Mouse (Mus musculus): ENCODE measurements around the gene Chd3. TPM values are rescaled to one million over a fixed set of nuclear protein-coding genes. Genes with fewer than 3 reads are reported as not detected.
"Not testable (repeated sequence)": the region's sequence is repeated elsewhere in the genome, so short reads cannot be mapped to it uniquely, and the experiment has no call there.

Chd3 gene
- polyA plus RNA-seq, 1 experiment from 2014 or later, result 5.7 TPM

DNA sequence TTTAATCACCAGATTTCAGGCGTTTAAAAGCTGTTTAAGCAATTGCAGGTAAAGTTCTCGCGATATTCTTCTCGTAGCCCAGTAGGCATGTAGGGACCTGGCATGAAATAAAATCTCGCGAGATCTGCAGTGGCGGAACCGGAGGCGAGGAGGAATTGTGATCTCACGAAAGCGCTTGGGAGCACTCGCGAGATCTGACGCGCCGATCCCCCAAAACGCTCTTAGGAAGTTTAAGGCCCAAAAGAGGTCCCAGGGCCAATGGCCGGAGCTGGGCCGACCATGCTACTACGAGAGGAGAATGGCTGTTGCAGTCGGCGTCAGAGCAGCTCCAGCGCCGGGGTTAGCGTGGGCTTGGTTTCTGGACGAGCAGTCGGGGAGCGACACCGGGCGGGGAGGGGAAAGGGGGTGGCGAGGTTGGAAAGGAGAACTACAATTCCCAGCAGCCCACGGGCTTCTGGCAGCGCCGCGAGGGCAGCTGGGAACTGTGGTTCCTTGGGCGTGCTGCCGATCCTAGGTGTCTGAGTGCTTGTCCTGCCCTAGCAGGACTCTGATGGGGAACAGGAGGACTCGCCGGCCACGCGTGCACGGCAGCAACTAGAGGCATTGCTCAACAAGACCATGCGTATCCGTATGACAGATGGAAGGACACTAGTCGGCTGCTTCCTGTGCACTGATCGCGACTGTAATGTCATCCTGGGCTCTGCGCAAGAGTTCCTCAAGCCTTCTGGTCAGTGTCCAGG is 26.6 kb upstream of the Chd3 start:
- peak overlapping the region; percentile 96 for H3K9ac ChIP-seq (ENCODE audit: low read depth, low read length)
- H3K4me2 ChIP-seq (ENCODE audit: low read depth, low read length), result peak overlapping the region; percentile 90
- ATAC-seq (ENCODE audit: low read depth), result peak; percentile 90
- WGBS (ENCODE audit: insufficient replicate concordance), result 0% methylated on average over 43 of the region's 48 CpGs
- H3K4me3 ChIP-seq (ENCODE audit: low read depth, low read length), result peak overlapping the region; percentile 83
- peaks cover 5% of the 10 kb centered on the region for H3K36me3 ChIP-seq (ENCODE audit: control insufficient read depth, insufficient read depth)
- peaks cover 30% of the 10 kb centered on the region for H3K4me1 ChIP-seq (ENCODE audit: control insufficient read depth, low read depth, low read length)
- peak overlapping the region; percentile 97 for H3K27ac ChIP-seq (ENCODE audit: low read length)
- no peaks in the 10 kb centered on the region for H3K9me3 ChIP-seq (replicated peaks; ENCODE audit: control insufficient read depth, low read length)
- H3K27me3 ChIP-seq (ENCODE audit: control insufficient read depth, insufficient read depth, low read depth, low read length), result no peaks in the 10 kb centered on the region

- H3K9ac ChIP-seq (ENCODE audit: low read depth, low read length), result peak within 1 kb of the TSS; percentile 96
These were observed 26.0 kb upstream of the Chd3 start, which contains the start of the genes Naa38 and Cyb5d1 for GRCm38 (mm10) chr11:69395235-69395633. Gene Naa38 (plus strand): TSS chr11:69395487. Gene Cyb5d1 (minus strand): TSS chr11:69395631.

GRCm38 (mm10) chr11:69394591-69395167 is 25.5 kb upstream of the Chd3 start:
- peak overlapping the region; percentile 90 for H3K4me2 ChIP-seq (ENCODE audit: low read depth, low read length)
- not testable (repeated sequence) for ATAC-seq (ENCODE audit: low read depth)
- 1% methylated on average over 31 of the region's 31 CpGs for WGBS (ENCODE audit: insufficient replicate concordance)

More at GRCm38 (mm10) chr11:69395235-69395633, 26.0 kb upstream of the Chd3 start, which contains the start of the genes Naa38 and Cyb5d1:
- H3K4me2 ChIP-seq (ENCODE audit: low read depth, low read length), result peak within 1 kb of the TSS; percentile 90
- not testable (repeated sequence) for H3K36me3 ChIP-seq (ENCODE audit: control insufficient read depth, insufficient read depth); H3K9me3 ChIP-seq (replicated peaks; ENCODE audit: control insufficient read depth, low read length); H3K27me3 ChIP-seq (ENCODE audit: control insufficient read depth, insufficient read depth, low read depth, low read length)
- 0% methylated on average over 20 of the region's 24 CpGs for WGBS (ENCODE audit: insufficient replicate concordance)
- H3K4me3 ChIP-seq (ENCODE audit: low read depth, low read length), result peak within 1 kb of the TSS; percentile 83
- H3K27ac ChIP-seq (ENCODE audit: low read length), result peak within 1 kb of the TSS; percentile 97
- peaks cover 31% of the 10 kb centered on the region for H3K4me1 ChIP-seq (ENCODE audit: control insufficient read depth, low read depth, low read length)
- peak; percentile 79 for ATAC-seq (ENCODE audit: low read depth)

DNA sequence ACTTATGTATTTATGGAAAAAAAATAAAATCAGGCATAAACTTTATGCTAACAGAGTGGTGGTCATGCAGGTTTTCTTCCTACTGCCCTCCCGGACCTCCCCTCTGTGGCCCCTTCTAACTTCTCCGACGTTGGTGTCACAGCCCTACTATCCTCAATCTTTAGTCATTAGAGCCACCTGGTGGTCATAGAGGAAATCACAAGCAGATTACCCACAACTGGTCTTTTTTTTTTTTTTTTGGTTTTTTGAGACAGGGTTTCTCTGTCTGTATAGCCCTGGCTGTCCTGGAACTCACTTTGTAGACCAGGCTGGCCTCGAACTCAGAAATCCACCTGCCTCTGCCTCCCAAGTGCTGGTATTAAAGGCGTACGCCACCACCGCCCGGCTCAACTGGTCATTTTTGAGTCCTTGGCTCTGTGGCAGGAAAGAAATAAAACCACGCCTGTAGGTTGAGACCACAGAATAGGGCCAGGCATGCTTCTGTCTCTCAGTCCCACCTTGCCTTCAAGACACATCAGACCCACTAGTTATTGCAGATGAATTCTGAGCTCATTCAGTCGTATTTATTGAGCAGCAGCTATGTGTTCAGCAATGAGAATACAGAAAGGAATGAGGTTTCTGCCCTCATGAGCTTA is 21.3 kb upstream of the Chd3 start:
- 33% methylated on average over 10 of the region's 10 CpGs for WGBS (ENCODE audit: insufficient replicate concordance)
- no peak overlapping the region for H3K9ac ChIP-seq (ENCODE audit: low read depth, low read length)
- peaks cover 9% of the 10 kb centered on the region for H3K4me1 ChIP-seq (ENCODE audit: control insufficient read depth, low read depth, low read length)
- ATAC-seq (ENCODE audit: low read depth), result no peak
- no peak overlapping the region for H3K4me2 ChIP-seq (ENCODE audit: low read depth, low read length)
- no peak overlapping the region for H3K4me3 ChIP-seq (ENCODE audit: low read depth, low read length)
- no peak overlapping the region for H3K27ac ChIP-seq (ENCODE audit: low read length)
- H3K27me3 ChIP-seq (ENCODE audit: control insufficient read depth, insufficient read depth, low read depth, low read length), result no peaks in the 10 kb centered on the region
- H3K36me3 ChIP-seq (ENCODE audit: control insufficient read depth, insufficient read depth), result no peaks in the 10 kb centered on the region
- H3K9me3 ChIP-seq (replicated peaks; ENCODE audit: control insufficient read depth, low read length), result no peaks in the 10 kb centered on the region

More at GRCm38 (mm10) chr11:69394591-69395167, 25.5 kb upstream of the Chd3 start:
- H3K27me3 ChIP-seq (ENCODE audit: control insufficient read depth, insufficient read depth, low read depth, low read length); H3K36me3 ChIP-seq (ENCODE audit: control insufficient read depth, insufficient read depth); H3K9me3 ChIP-seq (replicated peaks; ENCODE audit: control insufficient read depth, low read length): not testable (repeated sequence)
- Histone ChIP-seq H3K4me1 (ENCODE audit: control insufficient read depth, low read depth, low read length) (peaks cover 34% of the 10 kb centered on the region), H3K9ac (ENCODE audit: low read depth, low read length) (peak overlapping the region; percentile 96), H3K4me3 (ENCODE audit: low read depth, low read length) (peak overlapping the region; percentile 83), H3K27ac (ENCODE audit: low read length) (peak overlapping the region; percentile 97)

GRCm38 (mm10) chr11:69389531-69390399 is 20.6 kb upstream of the Chd3 start:
- Histone ChIP-seq H3K36me3 (ENCODE audit: control insufficient read depth, insufficient read depth) (no peaks in the 10 kb centered on the region), H3K9me3 (replicated peaks; ENCODE audit: control insufficient read depth, low read length) (no peaks in the 10 kb centered on the region), H3K4me3 (ENCODE audit: low read depth, low read length) (no peak overlapping the region), H3K27ac (ENCODE audit: low read length) (no peak overlapping the region), H3K27me3 (ENCODE audit: control insufficient read depth, insufficient read depth, low read depth, low read length) (no peaks in the 10 kb centered on the region), H3K4me2 (ENCODE audit: low read depth, low read length) (no peak overlapping the region), H3K4me1 (ENCODE audit: control insufficient read depth, low read depth, low read length) (peaks cover 9% of the 10 kb centered on the region), H3K9ac (ENCODE audit: low read depth, low read length) (no peak overlapping the region)
- 60% methylated on average over 14 of the region's 14 CpGs for WGBS (ENCODE audit: insufficient replicate concordance)
- ATAC-seq (ENCODE audit: low read depth), result no peak

- H3K27me3 ChIP-seq (ENCODE audit: control insufficient read depth, insufficient read depth, low read depth, low read length), result no peaks in the 10 kb centered on the region
- 85% methylated on average over 4 of the region's 4 CpGs for WGBS (ENCODE audit: insufficient replicate concordance)
- no peak overlapping the region for H3K4me2 ChIP-seq (ENCODE audit: low read depth, low read length)
- H3K4me3 ChIP-seq (ENCODE audit: low read depth, low read length), result no peak overlapping the region
- H3K36me3 ChIP-seq (ENCODE audit: control insufficient read depth, insufficient read depth), result no peaks in the 10 kb centered on the region
- H3K9ac ChIP-seq (ENCODE audit: low read depth, low read length), result no peak overlapping the region
- peaks cover 4% of the 10 kb centered on the region for H3K4me1 ChIP-seq (ENCODE audit: control insufficient read depth, low read depth, low read length)
- no peaks in the 10 kb centered on the region for H3K9me3 ChIP-seq (replicated peaks; ENCODE audit: control insufficient read depth, low read length)
- no peak overlapping the region for H3K27ac ChIP-seq (ENCODE audit: low read length)
- no peak for ATAC-seq (ENCODE audit: low read depth)
These were observed 19.5 kb upstream of the Chd3 start for GRCm38 (mm10) chr11:69388680-69389079.

DNA sequence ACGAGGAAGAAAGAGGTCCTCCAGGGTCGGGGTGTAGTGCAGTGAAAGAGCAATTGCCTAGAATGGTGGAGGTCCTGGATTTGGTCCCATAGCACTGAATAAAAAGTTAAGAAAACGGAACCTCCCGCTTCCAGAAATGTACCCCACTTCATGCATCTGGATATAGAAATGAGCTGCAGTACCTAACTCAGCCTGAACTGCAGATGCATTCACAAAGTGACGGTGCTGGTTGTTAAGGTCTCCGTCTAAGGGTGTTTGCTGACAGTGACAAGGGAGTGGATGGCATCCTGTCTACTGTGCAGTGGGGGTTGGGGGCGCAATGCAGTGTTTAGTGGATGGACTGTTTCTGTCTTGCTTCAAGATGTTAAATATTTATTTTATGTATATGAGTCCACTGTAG is 17.6 kb upstream of the Chd3 start:
- Histone ChIP-seq H3K4me3 (ENCODE audit: low read depth, low read length) (no peak overlapping the region), H3K36me3 (ENCODE audit: control insufficient read depth, insufficient read depth) (no peaks in the 10 kb centered on the region), H3K9ac (ENCODE audit: low read depth, low read length) (no peak overlapping the region), H3K9me3 (replicated peaks; ENCODE audit: control insufficient read depth, low read length) (no peaks in the 10 kb centered on the region), H3K27ac (ENCODE audit: low read length) (no peak overlapping the region), H3K4me1 (ENCODE audit: control insufficient read depth, low read depth, low read length) (peaks cover 4% of the 10 kb centered on the region), H3K27me3 (ENCODE audit: control insufficient read depth, insufficient read depth, low read depth, low read length) (no peaks in the 10 kb centered on the region), H3K4me2 (ENCODE audit: low read depth, low read length) (no peak overlapping the region)
- ATAC-seq (ENCODE audit: low read depth), result no peak
- WGBS (ENCODE audit: insufficient replicate concordance), result 61% methylated on average over 7 of the region's 7 CpGs

DNA sequence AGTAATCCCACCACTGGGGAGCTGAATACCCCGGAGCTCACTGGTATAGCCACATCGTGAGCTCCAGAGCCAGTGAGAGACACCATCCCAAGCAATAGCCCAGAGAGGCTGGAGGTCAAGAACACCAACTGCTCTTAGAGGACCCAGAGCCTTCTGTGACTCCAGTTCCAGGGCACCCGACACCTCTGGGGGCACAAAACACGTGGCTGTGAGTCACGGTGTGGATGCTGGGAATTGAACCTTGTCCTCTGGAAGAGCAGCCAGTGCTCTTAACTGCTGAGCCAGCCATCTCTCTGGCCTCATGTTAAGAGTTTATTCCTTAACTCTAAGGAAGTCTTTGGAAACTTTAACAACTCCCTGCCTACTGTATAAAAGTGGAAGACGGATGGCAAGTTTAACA is 15.8 kb upstream of the Chd3 start:
- Histone ChIP-seq H3K4me1 (ENCODE audit: control insufficient read depth, low read depth, low read length) (peaks cover under 1% of the 10 kb centered on the region; the same call in 1 of the 2 replicates), H3K36me3 (ENCODE audit: control insufficient read depth, insufficient read depth) (no peaks in the 10 kb centered on the region), H3K27ac (ENCODE audit: low read length) (no peak overlapping the region), H3K9me3 (replicated peaks; ENCODE audit: control insufficient read depth, low read length) (no peaks in the 10 kb centered on the region), H3K4me2 (ENCODE audit: low read depth, low read length) (no peak overlapping the region), H3K27me3 (ENCODE audit: control insufficient read depth, insufficient read depth, low read depth, low read length) (no peaks in the 10 kb centered on the region), H3K4me3 (ENCODE audit: low read depth, low read length) (no peak overlapping the region), H3K9ac (ENCODE audit: low read depth, low read length) (no peak overlapping the region)
- WGBS (ENCODE audit: insufficient replicate concordance), result 64% methylated on average over 6 of the region's 6 CpGs
- no peak for ATAC-seq (ENCODE audit: low read depth)

Data from liver, embryonic 16.5 days (tissue).